ENCODE assay signal across 9 mouse cellular contexts in the genomic region with DNA sequence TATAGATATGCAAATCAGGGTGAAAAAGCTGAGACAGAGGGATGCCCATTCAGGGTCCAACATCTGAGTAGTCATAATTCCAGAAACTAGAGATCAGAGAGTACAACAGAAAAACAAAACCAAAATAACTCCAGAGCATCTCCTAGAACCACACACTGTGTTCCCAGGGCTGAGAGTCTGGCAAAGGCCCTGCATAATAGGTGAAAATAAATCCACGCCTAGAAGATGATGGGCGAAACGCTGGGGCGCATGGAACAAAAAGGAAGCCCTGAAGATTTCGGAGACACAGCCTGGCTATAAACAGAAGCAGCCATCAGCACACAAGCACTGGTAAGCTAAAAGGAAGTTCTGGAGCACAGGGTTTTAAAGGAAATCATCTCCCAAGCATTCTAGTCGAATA. TPM values are rescaled to one million over a fixed set of nuclear protein-coding genes. Genes with fewer than 3 reads are reported as not detected.
DNase-seq lines count a peak whose midpoint lies in the region; ATAC-seq lines count a peak whose summit lies in the region.
"Had no signal": no experiment of that assay in that cellular context is flagged by ENCODE, and none has a peak within 500 bp of the region (broad histone marks: within the 10 kb centered on the region; RNA-seq: fewer than 3 reads in every experiment).

No protein-coding gene starts in this region.

- no peak overlapping the region for H3K4me3 ChIP-seq in embryonic facial prominence, embryonic 12.5 days
- H3K4me3 ChIP-seq in limb, embryonic 13.5 days = no peak overlapping the region

- peak overlapping the region; percentile 90 for H3K27ac ChIP-seq in embryonic facial prominence, embryonic 12.5 days
- peak overlapping the region; percentile 73 for H3K27ac ChIP-seq in limb, embryonic 13.5 days

- ATAC-seq in frontal cortex, adult (ENCODE audit: low TSS enrichment) = peak; percentile 62
- ATAC-seq in embryonic facial prominence, embryonic 12.5 days (ENCODE audit: insufficient number of reproducible peaks, insufficient read depth, low FRiP score, low TSS enrichment) = no peak
- ATAC-seq in limb, embryonic 13.5 days (ENCODE audit: low FRiP score, low read depth) = no peak
- no peak for ATAC-seq in cerebellum, adult (ENCODE audit: insufficient number of reproducible peaks, low FRiP score, low TSS enrichment)
- no peak for ATAC-seq in activated CD4-positive, CD25-positive, alpha-beta regulatory T cell, adult 4 months
- ATAC-seq: Patski had no signal

- no peaks in the 10 kb centered on the region for H3K27me3 ChIP-seq in embryonic facial prominence, embryonic 12.5 days
- H3K27me3 ChIP-seq in limb, embryonic 13.5 days = 0 out of 2 replicates have a peak, but pooled peaks cover 3% of the 10 kb centered on the region
- H3K27me3 ChIP-seq: Patski had no signal

- H3K4me1 ChIP-seq in embryonic facial prominence, embryonic 12.5 days = peaks cover 26% of the 10 kb centered on the region
- peaks cover 24% of the 10 kb centered on the region for H3K4me1 ChIP-seq in limb, embryonic 13.5 days

- 64% methylated on average over 6 of the region's 6 CpGs for WGBS in embryonic facial prominence, embryonic 12.5 days
- 70% methylated on average over 6 of the region's 6 CpGs for WGBS in limb, embryonic 13.5 days

- no peak for DNase-seq in frontal cortex, postnatal 10 days (ENCODE audit: low spot score in 2 of 2)
- DNase-seq in layer of hippocampus, adult 9-11 months = peak; percentile 23
- no peak for DNase-seq in layer of hippocampus, postnatal 10 days (ENCODE audit: low spot score in 2 of 2)

- H3K9ac ChIP-seq in embryonic facial prominence, embryonic 12.5 days = no peak overlapping the region
- H3K9ac ChIP-seq in limb, embryonic 13.5 days = no peak overlapping the region

- H3K9me3 ChIP-seq in embryonic facial prominence, embryonic 12.5 days = no peaks in the 10 kb centered on the region
- no peaks in the 10 kb centered on the region for H3K9me3 ChIP-seq in limb, embryonic 13.5 days

- no peaks in the 10 kb centered on the region for H3K36me3 ChIP-seq in embryonic facial prominence, embryonic 12.5 days
- no peaks in the 10 kb centered on the region for H3K36me3 ChIP-seq in limb, embryonic 13.5 days

- H3K4me2 ChIP-seq in embryonic facial prominence, embryonic 12.5 days (replicated peaks) = no peak overlapping the region
- H3K4me2 ChIP-seq in limb, embryonic 13.5 days (replicated peaks) = no peak overlapping the region

RNA-seq across cellular contexts. Expression of gene Zcchc24, which starts 26.2 kb away (rescaled TPM):
- 10 to 100 TPM; 52.0 to 55.7 TPM for total RNA-seq in layer of hippocampus, postnatal 10 days (2021)
- polyA plus RNA-seq in embryonic facial prominence, embryonic 12.5 days (2016; fragmentation: Nextera tagmentation; extraction: Ambion mirVana) = 47.3 and 47.4 TPM in 2 replicates
- 34.7 and 37.6 TPM in 2 replicates for polyA plus RNA-seq in limb, embryonic 13.5 days (2015; fragmentation: Nextera tagmentation; extraction: Ambion mirVana)
- under 1 TPM; 0.37 to 0.54 TPM for polyA plus RNA-seq in activated CD4-positive, CD25-positive, alpha-beta regulatory T cell, adult 4 months (2017; shearing (Covaris generic))

RNA-seq across cellular contexts. Expression of gene Anxa11, which starts 46.9 kb away (rescaled TPM):
- 10 to 100 TPM; 16.6 to 17.0 TPM for total RNA-seq in layer of hippocampus, postnatal 10 days (2021)
- polyA plus RNA-seq in embryonic facial prominence, embryonic 12.5 days (2016; fragmentation: Nextera tagmentation; extraction: Ambion mirVana) = 9.8 and 14.4 TPM in 2 replicates
- polyA plus RNA-seq in limb, embryonic 13.5 days (2015; fragmentation: Nextera tagmentation; extraction: Ambion mirVana) = 10.9 and 13.0 TPM in 2 replicates
- 10 to 100 TPM; 60.6 to 78.5 TPM for polyA plus RNA-seq in activated CD4-positive, CD25-positive, alpha-beta regulatory T cell, adult 4 months (2017; shearing (Covaris generic))

Comparison
In these comparisons a context has a peak if more than half of its experiments do, and no peak if none do; other contexts are left out.
1. RNA of gene Zcchc24, which starts 26.2 kb away (polyA plus RNA-seq): 47.3 to 47.4 TPM in embryonic facial prominence, embryonic 12.5 days and 34.7 to 37.6 TPM in limb, embryonic 13.5 days; 0.37 to 0.54 TPM in activated CD4-positive, CD25-positive, alpha-beta regulatory T cell, adult 4 months; every median in the first group is over 10 times any median in the second.